Mouse (Mus musculus) liver, embryonic 16.5 days (tissue): ENCODE results near the gene Prpf39. TPM values are rescaled to one million over a fixed set of nuclear protein-coding genes. Genes with fewer than 3 reads are reported as not detected.

Experiments used
- ATAC-seq: fragments of 200-750 bp; cut with Nextera tagmentation; 2 replicates; pipeline ENCODE4 v1.8.0; 2017; ENCODE audit warnings: low read depth, mild to moderate bottlenecking, moderate number of reproducible peaks, moderate library complexity
- H3K27ac ChIP-seq: fragments of 300-500 bp; sonication (generic); 2 replicates; pipeline ENCODE4 v1.5.1; 2014; ENCODE audit warnings: mild to moderate bottlenecking, low read length
- H3K27me3 ChIP-seq: fragments of 300-500 bp; sonication (generic); 2 replicates; pipeline ENCODE4 v1.6.1; 2014; ENCODE audit warnings: low read depth, low read length, mixed read lengths; ENCODE audit not compliant: control insufficient read depth, insufficient read depth
- H3K36me3 ChIP-seq: fragments of 300-500 bp; sonication (generic); 2 replicates; pipeline ENCODE4 v1.6.1; 2014; ENCODE audit warnings: mild to moderate bottlenecking; ENCODE audit not compliant: control insufficient read depth, insufficient read depth
- H3K4me1 ChIP-seq: fragments of 300-500 bp; sonication (generic); 2 replicates; pipeline ENCODE4 v1.6.1; 2014; ENCODE audit warnings: low read depth, low read length, mixed read lengths; ENCODE audit not compliant: control insufficient read depth
- H3K4me2 ChIP-seq: fragments of 300-500 bp; sonication (generic); 2 replicates; pipeline ENCODE4 v1.6.1; 2014; ENCODE audit warnings: low read depth, low read length, mixed read lengths
- H3K4me3 ChIP-seq: fragments of 300-500 bp; sonication (generic); 2 replicates; pipeline ENCODE4 v1.5.1; 2014; ENCODE audit warnings: low read depth, mild to moderate bottlenecking, low read length
- H3K9ac ChIP-seq: fragments of 300-500 bp; sonication (generic); 2 replicates; pipeline ENCODE4 v1.6.1; 2014; ENCODE audit warnings: low read depth, low read length
- H3K9me3 ChIP-seq: fragments of 300-500 bp; sonication (generic); replicated peaks from 2 replicates; pipeline ENCODE4 v1.6.1; 2016; ENCODE audit warnings: low read length; ENCODE audit not compliant: control insufficient read depth
- WGBS: fragments of 180-500 bp; shearing (Covaris S2); extraction: QIAGEN DNeasy Blood & Tissue Kit; methylation state at CpG from one replicate; pipeline ENCODE4 v1.1.7; 2014; ENCODE audit not compliant: insufficient replicate concordance; 5-methylcytosine and 5-hydroxymethylcytosine counted together
- polyA plus RNA-seq: library from polyadenylated mRNA; unstranded; fragments of >200 nt; fragmentation: Nextera tagmentation; extraction: Ambion mirVana; gene quantifications from 2 replicates; pipeline ENCODE4 v1.2.1, GENCODE M21; 2015

Gene Prpf39
- 13.6 and 16.4 TPM in 2 replicates for polyA plus RNA-seq

DNA sequence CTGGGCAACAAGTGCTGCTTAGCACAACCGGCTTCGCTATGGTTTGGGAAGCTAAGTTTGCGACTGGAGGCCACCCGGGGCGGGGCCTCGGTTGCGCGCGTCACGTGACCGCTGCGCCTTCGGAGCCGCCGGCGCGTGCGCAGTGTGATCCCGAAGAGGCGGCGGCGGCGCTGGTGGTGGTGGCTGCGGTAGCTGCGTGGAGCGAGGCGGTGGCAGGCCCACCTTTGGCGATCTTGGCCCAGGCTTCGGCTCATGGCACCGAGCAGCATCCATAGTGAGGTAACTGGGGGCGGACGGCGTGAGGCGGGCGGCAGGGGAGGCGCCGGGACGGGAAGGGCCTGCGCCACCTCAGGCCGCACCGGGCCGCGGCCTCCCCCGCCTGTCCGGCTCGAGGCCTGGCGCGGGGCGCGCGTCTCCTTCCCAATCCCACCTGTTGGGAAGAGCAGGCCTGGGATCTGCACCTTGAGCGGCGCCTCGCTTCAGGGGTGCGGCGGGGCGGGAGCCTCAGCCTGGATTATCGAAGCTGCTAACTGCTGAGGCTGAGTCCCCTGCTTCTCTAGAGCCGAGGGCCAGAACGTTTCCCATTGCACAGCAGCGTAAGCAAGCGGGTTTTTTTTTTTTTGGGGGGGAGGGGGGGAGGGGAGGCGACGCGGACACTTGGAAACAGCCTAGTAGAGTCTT is at the start of gene Prpf39:
Gene Prpf39, plus strand, starts transcription at position 144 of the 681 bp plus-strand sequence.
- peak within 1 kb of the TSS; percentile 92 for H3K27ac ChIP-seq
- H3K36me3 ChIP-seq: 0 out of 2 replicates have a peak, but pooled peaks cover 3% of the 10 kb centered on the region
- WGBS: under 1% methylated on average over 65 of the region's 65 CpGs
- H3K4me1 ChIP-seq: peaks cover 18% of the 10 kb centered on the region
- H3K9ac ChIP-seq: peak within 1 kb of the TSS; percentile 85
- H3K4me3 ChIP-seq: peak within 1 kb of the TSS; percentile 76
- peak; percentile 92 for ATAC-seq
- peak within 1 kb of the TSS; percentile 82 for H3K4me2 ChIP-seq
- no peaks in the 10 kb centered on the region for H3K27me3 ChIP-seq
- H3K9me3 ChIP-seq: no peaks in the 10 kb centered on the region

DNA sequence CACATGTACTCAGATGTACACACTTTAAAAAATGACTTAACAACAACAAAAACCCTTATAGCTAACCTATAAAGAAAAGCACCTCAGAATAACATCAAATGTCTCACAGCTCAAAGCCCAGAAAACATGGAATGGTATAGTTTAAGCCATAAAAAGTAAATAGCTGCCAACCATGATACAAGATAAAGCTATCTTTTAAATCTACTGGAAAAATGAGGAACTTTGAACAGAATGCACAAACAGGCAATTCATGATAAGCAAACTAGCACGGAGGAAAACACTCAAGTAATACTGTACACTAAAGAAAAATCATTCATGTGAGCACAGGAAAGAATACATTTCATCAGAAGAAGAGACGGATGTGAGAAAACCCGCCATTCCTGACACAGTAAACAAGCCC is 28.4 kb upstream of the Prpf39 start:
- Histone ChIP-seq H3K4me3 (no peak overlapping the region), H3K9ac (no peak overlapping the region), H3K36me3 (0 out of 2 replicates have a peak, but pooled peaks cover 3% of the 10 kb centered on the region), H3K4me2 (no peak overlapping the region), H3K27me3 (no peaks in the 10 kb centered on the region), H3K9me3 (no peaks in the 10 kb centered on the region), H3K4me1 (no peaks in the 10 kb centered on the region), H3K27ac (no peak overlapping the region)
- no peak for ATAC-seq
- WGBS: 75% methylated on average over 3 of the region's 3 CpGs

DNA sequence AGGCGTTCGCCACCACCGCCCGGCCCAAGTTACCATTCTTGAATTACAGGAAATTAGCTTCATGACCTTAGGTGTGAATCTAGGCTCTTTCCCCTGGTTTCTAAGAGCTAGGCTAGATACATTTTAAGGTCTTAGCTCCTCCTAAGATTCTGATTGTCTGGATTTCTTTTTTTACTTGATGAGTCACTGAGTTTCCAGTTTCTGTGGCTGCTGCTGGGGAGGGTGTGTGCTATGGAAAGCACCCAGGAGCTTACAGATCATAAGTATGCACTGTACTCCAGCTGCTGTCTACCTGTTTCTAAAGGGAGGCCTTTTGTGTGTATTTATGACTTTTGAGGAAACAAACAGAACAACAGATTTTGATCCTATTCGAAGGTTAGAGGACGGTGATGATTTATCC is 13.3 kb upstream of the Prpf39 start:
- Histone ChIP-seq H3K9me3 (no peaks in the 10 kb centered on the region), H3K4me3 (no peak overlapping the region), H3K36me3 (no peaks in the 10 kb centered on the region; the same call in 1 of the 2 replicates), H3K9ac (no peak overlapping the region), H3K27me3 (no peaks in the 10 kb centered on the region), H3K4me2 (no peak overlapping the region), H3K27ac (no peak overlapping the region), H3K4me1 (no peaks in the 10 kb centered on the region)
- no peak for ATAC-seq
- WGBS: 90% methylated on average over 6 of the region's 6 CpGs

DNA sequence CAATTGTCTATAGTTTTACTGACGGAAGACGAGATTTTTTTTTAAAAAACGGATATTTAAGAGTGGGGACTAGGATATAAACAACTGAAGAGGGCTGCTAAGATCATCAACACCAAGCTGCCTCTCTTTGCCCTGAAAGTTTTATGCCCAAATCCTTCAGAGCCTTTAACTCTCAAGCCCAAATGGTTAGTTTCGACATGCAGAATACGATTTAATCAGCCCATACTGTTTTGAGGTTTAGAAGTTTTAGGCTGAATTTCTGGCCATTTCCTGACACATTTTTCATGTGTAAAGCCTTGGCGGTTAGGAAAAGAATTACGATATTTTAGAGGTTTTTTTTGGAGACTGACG is 319 bp upstream of the Prpf39 start:
- Histone ChIP-seq H3K27ac (no peak overlapping the region), H3K4me2 (peak overlapping the region; percentile 72), H3K4me3 (peak overlapping the region; percentile 76), H3K9ac (peak overlapping the region; percentile 85), H3K9me3 (no peaks in the 10 kb centered on the region), H3K36me3 (0 out of 2 replicates have a peak, but pooled peaks cover 3% of the 10 kb centered on the region), H3K27me3 (no peaks in the 10 kb centered on the region), H3K4me1 (peaks cover 18% of the 10 kb centered on the region)
- no peak for ATAC-seq
- 41% methylated on average over 8 of the region's 8 CpGs for WGBS

DNA sequence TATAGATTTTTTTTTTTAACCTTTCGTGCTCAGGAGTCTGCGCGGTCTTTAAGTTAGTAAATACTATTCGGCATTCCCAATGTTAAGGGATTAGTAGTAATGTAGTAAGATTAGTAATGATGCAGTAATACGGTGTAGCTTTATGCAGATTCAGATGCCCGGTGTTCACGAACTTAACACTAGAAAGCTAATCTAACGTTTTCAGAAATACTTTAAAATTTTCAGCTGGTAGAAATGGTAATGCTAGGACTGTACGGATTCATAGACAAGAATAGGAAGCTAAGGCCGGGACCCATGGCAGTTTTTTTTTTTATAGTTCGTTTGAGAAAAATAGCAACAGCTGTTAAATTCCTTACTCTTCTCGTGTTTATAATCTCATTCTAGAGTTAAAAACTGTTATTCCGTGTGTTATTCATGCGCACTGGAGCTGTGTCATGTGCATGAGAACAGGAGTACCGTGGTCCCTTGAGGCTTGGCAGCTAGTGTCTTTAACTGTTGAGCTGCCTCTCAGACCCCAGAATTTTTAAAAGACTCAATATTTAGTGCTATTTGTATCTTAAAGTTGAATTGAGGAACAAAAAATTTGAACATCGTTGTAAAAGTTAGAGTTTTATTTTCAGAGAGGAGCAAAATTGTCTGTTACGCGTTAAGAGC is 886 bp downstream of the Prpf39 start:
- Histone ChIP-seq H3K36me3 (0 out of 2 replicates have a peak, but pooled peaks cover 3% of the 10 kb centered on the region), H3K4me1 (peaks cover 18% of the 10 kb centered on the region), H3K9me3 (no peaks in the 10 kb centered on the region), H3K27me3 (no peaks in the 10 kb centered on the region), H3K27ac (peak overlapping the region; percentile 92; the same call in 1 of the 2 replicates), H3K9ac (peak overlapping the region; percentile 85), H3K4me3 (peak overlapping the region; percentile 76), H3K4me2 (peak overlapping the region; percentile 82)
- WGBS: 8% methylated on average over 18 of the region's 18 CpGs
- ATAC-seq: no peak

DNA sequence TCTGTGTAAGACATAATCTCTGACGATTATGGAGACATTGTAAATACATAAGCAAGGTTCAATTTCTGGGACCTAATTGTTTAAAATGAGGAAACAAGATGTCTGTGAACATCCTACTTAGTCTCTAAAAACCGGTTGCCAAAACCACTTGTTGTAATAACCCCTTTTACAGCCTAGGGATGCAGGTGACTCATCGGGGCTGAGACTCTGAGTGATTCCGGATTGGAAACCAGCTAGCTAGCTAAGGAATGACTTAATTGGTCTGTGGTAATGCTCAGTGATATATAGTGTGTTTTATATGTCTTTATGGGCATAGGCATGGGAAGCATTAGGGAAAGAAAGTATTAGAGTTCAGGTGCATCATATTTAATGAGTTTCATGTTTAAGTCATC is 1.4 kb downstream of the Prpf39 start:
- 9% methylated on average over 4 of the region's 4 CpGs for WGBS
- ATAC-seq: no peak
- H3K9ac ChIP-seq: peak overlapping the region; percentile 85

DNA sequence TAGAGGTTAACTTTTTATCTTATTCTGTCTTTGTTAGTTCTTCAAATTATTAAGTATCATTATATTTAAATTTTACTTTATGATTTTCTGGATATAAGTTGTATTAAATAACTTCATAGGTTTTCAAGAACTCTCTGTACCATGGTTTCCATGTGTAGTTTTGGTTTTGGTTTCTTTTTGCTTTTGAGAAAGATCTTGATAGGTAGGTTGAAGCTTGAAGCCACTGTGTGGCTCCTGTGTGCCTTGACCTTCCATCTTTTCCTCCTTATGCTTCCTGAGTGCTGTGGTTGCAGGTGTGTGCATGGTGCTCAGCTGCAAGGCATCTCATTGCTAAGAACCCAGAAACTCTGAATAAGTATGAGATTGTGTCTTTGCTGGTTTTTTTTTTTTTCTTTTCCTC is 12.7 kb downstream of the Prpf39 start:
- H3K27me3 ChIP-seq: no peaks in the 10 kb centered on the region

More for the DNA sequence above, 1.4 kb downstream of the Prpf39 start:
- Histone ChIP-seq H3K4me1 (peaks cover 18% of the 10 kb centered on the region), H3K36me3 (0 out of 2 replicates have a peak, but pooled peaks cover 5% of the 10 kb centered on the region), H3K4me2 (peak overlapping the region; percentile 82), H3K9me3 (no peaks in the 10 kb centered on the region), H3K27ac (no peak overlapping the region), H3K27me3 (no peaks in the 10 kb centered on the region), H3K4me3 (peak overlapping the region; percentile 76)

DNA sequence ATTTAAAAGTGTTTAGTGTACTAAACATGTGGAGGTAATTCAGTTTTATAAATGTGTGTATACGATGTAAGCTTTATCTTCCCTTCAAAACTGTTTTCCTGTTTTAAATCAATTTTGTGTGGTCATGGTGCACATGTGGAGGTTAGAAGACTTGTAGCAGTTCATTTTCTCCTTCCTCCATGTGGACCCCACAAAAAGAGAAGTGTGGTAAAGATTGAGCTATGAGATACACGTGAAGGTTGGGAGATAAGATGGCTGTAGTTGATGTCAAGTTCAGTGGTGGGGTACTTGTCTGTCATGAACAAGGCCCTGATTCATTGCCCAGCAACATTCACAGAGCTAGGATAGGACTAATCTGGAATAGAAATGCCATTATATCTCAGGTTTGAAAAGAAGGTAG is 22.1 kb downstream of the Prpf39 start:
- Histone ChIP-seq H3K9ac (no peak overlapping the region), H3K27ac (no peak overlapping the region), H3K27me3 (no peaks in the 10 kb centered on the region), H3K4me3 (no peak overlapping the region), H3K4me2 (no peak overlapping the region), H3K4me1 (no peaks in the 10 kb centered on the region), H3K9me3 (no peaks in the 10 kb centered on the region), H3K36me3 (peaks cover 35% of the 10 kb centered on the region)
- WGBS: 29% methylated on average over 2 of the region's 2 CpGs
- ATAC-seq: no peak

More for the DNA sequence above, 12.7 kb downstream of the Prpf39 start:
- H3K4me3 ChIP-seq: no peak overlapping the region
- no peaks in the 10 kb centered on the region for H3K9me3 ChIP-seq
- H3K9ac ChIP-seq: no peak overlapping the region
- no peaks in the 10 kb centered on the region for H3K4me1 ChIP-seq
- peaks cover 11% of the 10 kb centered on the region for H3K36me3 ChIP-seq
- ATAC-seq: no peak
- H3K27ac ChIP-seq: no peak overlapping the region
- no peak overlapping the region for H3K4me2 ChIP-seq

DNA sequence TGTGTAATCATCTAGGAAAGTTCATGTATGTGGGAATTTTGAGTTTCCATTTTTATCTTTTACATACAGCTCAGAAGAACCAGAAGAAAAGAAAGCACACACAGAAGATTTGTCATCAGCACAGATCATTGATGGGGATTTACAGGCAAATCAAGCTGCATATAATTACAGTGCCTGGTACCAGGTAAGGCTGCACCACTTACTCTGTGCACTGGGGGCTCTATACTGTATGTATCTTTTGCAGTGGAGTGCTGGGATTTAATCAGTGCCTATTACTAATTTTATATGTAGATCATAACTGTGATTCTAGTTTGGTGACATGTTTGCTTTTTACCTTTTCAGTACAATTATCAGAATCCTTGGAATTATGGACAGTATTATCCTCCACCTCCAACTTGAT is 24.9 kb downstream of the Prpf39 start:
- peaks cover 33% of the 10 kb centered on the region for H3K36me3 ChIP-seq
- ATAC-seq: no peak
- no peaks in the 10 kb centered on the region for H3K27me3 ChIP-seq
- H3K4me3 ChIP-seq: no peak overlapping the region
- H3K9ac ChIP-seq: no peak overlapping the region
- H3K4me1 ChIP-seq: no peaks in the 10 kb centered on the region
- no peak overlapping the region for H3K27ac ChIP-seq
- H3K9me3 ChIP-seq: no peaks in the 10 kb centered on the region
- no peak overlapping the region for H3K4me2 ChIP-seq
